Mouse (Mus musculus) forebrain, embryonic 11.5 days (tissue): Measurements from ENCODE around the gene Slc22a13. TPM values are rescaled to one million over a fixed set of nuclear protein-coding genes. Genes with fewer than 3 reads are reported as not detected.

ENCODE experiments used
- ATAC-seq: fragments of 200-750 bp; cut with Nextera tagmentation; replicated peaks from 2 replicates; pipeline ENCODE4 v1.8.0; 2017; ENCODE audit warnings: moderate TSS enrichment; ENCODE audit not compliant: low FRiP score
- DNase-seq: peaks from one replicate; pipeline ENCODE4 v3.0.0-alpha.2; 2017; ENCODE audit warnings: low spot score
- H3K27ac ChIP-seq: fragments of 300-500 bp; sonication (generic); 2 replicates; pipeline ENCODE4 v1.5.1; 2014; ENCODE audit warnings: low read depth, low read length
- H3K27me3 ChIP-seq: fragments of 300-500 bp; sonication (generic); 2 replicates; pipeline ENCODE4 v1.6.1; 2014; ENCODE audit warnings: mild to moderate bottlenecking, low read length, mixed read lengths; ENCODE audit not compliant: control insufficient read depth, insufficient read depth
- H3K36me3 ChIP-seq: fragments of 300-500 bp; sonication (generic); 2 replicates; pipeline ENCODE4 v1.6.1; 2014; ENCODE audit warnings: mild to moderate bottlenecking, low read length, moderate library complexity, mixed read lengths; ENCODE audit not compliant: control insufficient read depth, insufficient read depth
- H3K4me1 ChIP-seq: fragments of 300-500 bp; sonication (generic); replicated peaks from 2 replicates; pipeline ENCODE4 v1.6.1; 2014; ENCODE audit warnings: low read length, mixed read lengths; ENCODE audit not compliant: control insufficient read depth, insufficient read depth
- H3K4me2 ChIP-seq: fragments of 300-500 bp; sonication (generic); 2 replicates; pipeline ENCODE4 v1.6.1; 2014; ENCODE audit warnings: low read depth, mild to moderate bottlenecking, low read length, moderate library complexity, mixed read lengths; ENCODE audit not compliant: severe bottlenecking
- H3K4me3 ChIP-seq: fragments of 300-500 bp; sonication (generic); 2 replicates; pipeline ENCODE4 v1.5.1; 2014; ENCODE audit warnings: low read depth, low read length
- H3K9ac ChIP-seq: fragments of 300-500 bp; sonication (generic); 2 replicates; pipeline ENCODE4 v1.6.1; 2014; ENCODE audit warnings: low read length
- H3K9me3 ChIP-seq: fragments of 300-500 bp; sonication (generic); 2 replicates; pipeline ENCODE4 v1.6.1; 2016; ENCODE audit warnings: low read length, mixed read lengths; ENCODE audit not compliant: control insufficient read depth
- WGBS: fragments of 180-500 bp; shearing (Covaris S2); extraction: QIAGEN DNeasy Blood & Tissue Kit; methylation state at CpG from one replicate; pipeline ENCODE4 v1.1.7; 2014; 5-methylcytosine and 5-hydroxymethylcytosine counted together
- polyA plus RNA-seq: library from polyadenylated mRNA; unstranded; fragments of >200 nt; fragmentation: Nextera tagmentation; extraction: Ambion mirVana; gene quantifications from 2 replicates; pipeline ENCODE4 v1.2.1, GENCODE M21; 2014

Gene Slc22a13
- polyA plus RNA-seq, 1 experiment from 2014 or later, result not detected

DNA sequence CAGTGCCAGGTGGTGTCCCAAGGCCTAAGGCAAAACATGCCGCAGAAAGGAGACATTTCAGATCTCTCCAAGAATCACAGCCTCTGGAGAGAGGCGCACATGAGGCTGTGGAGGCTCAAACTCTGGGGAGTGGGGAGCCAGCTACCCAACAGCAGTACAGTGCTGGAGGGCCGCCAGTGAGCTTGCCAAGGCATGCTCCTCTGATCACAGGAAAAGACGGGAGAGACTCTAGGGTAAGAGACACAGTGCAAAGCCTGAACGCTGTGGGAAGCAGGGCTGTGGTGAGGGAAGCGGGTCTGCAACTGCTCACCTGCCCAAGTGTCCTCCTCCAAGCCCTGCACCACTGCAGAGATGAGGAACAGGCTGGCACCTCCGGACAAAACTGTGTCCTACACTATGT, 53.1 kb downstream of the Slc22a13 start:
- H3K9me3 ChIP-seq, result no peaks in the 10 kb centered on the region
- H3K36me3 ChIP-seq, result no peaks in the 10 kb centered on the region
- H3K4me3 ChIP-seq, result no peak overlapping the region
- 61% methylated on average over 7 of the region's 7 CpGs for WGBS
- 0 out of 2 replicates have a peak, but pooled peaks have one; percentile 29 for ATAC-seq
- no peak for DNase-seq
- no peak overlapping the region for H3K9ac ChIP-seq
- H3K4me2 ChIP-seq, result no peak overlapping the region
- H3K4me1 ChIP-seq, result no peaks in the 10 kb centered on the region
- peaks cover 3% of the 10 kb centered on the region; the same call in 1 of the 2 replicates for H3K27me3 ChIP-seq
- no peak overlapping the region for H3K27ac ChIP-seq

- Histone ChIP-seq H3K9ac (no peak overlapping the region), H3K4me3 (no peak overlapping the region), H3K4me1 (no peaks in the 10 kb centered on the region), H3K27me3 (peaks cover 3% of the 10 kb centered on the region; the same call in 1 of the 2 replicates), H3K4me2 (no peak overlapping the region), H3K36me3 (no peaks in the 10 kb centered on the region), H3K27ac (no peak overlapping the region), H3K9me3 (no peaks in the 10 kb centered on the region)
- DNase-seq (no peak), ATAC-seq (no peak)
- WGBS, result 85% methylated on average over 8 of the region's 8 CpGs
These were observed 53.5 kb downstream of the Slc22a13 start for GRCm38 (mm10) chr9:119155416-119155815.

DNA sequence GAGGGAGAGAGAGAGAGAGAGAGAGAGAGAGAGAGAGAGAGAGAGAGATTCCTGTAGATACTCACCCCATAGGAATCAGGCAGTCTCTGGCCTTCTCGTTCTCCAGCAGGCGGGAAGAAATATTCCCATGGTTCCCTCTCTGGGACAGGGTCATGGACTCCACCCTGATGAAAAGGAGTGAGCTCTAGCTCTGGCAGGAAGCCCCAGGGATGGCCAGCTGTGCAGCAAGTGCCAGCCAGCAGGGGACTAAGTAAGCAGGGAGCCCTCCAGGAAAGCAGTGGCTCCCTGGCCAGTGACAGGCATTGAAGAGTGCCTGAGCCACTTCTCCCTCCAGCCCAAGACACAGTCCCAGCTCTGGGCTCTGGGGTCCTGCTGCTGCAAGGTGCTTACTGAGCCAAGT, 57.1 kb downstream of the Slc22a13 start:
- no peaks in the 10 kb centered on the region for H3K4me1 ChIP-seq
- no peak overlapping the region for H3K4me3 ChIP-seq
- no peaks in the 10 kb centered on the region for H3K9me3 ChIP-seq
- ATAC-seq (no peak), DNase-seq (no peak)
- no peaks in the 10 kb centered on the region for H3K36me3 ChIP-seq
- no peak overlapping the region for H3K27ac ChIP-seq
- WGBS, result 70% methylated on average over 2 of the region's 2 CpGs
- no peak overlapping the region for H3K4me2 ChIP-seq
- H3K27me3 ChIP-seq, result peaks cover 3% of the 10 kb centered on the region; the same call in 1 of the 2 replicates
- H3K9ac ChIP-seq, result no peak overlapping the region

DNA sequence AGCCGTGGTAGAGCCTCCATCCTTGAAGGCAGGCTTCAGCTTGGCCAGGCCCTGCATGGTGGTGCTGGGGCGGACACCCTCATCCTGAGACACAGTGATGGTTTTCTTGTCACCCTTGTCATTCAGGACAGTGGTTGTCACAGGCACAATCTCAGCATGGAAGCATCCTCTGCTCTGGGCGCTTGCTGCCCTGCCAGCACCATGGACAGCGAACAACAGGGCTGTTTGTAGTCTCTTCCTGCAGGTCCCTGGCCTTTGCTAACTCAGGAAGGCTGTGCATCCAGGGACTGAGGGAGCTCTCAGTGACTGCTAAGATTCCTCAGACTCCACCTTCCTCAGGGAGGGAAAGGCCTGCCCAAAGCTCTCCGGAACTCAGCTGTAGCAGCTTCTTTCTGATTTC, 59.3 kb downstream of the Slc22a13 start:
- ATAC-seq, result no peak
- Histone ChIP-seq H3K4me3 (no peak overlapping the region), H3K4me1 (no peaks in the 10 kb centered on the region), H3K36me3 (no peaks in the 10 kb centered on the region), H3K27me3 (no peaks in the 10 kb centered on the region), H3K9ac (no peak overlapping the region), H3K9me3 (no peaks in the 10 kb centered on the region), H3K4me2 (no peak overlapping the region), H3K27ac (no peak overlapping the region)
- DNase-seq, result peak; percentile 81
- WGBS, result 30% methylated on average over 5 of the region's 5 CpGs

- ATAC-seq (no peak), DNase-seq (no peak)
- no peaks in the 10 kb centered on the region for H3K9me3 ChIP-seq
- H3K4me2 ChIP-seq, result no peak overlapping the region
- no peak overlapping the region for H3K4me3 ChIP-seq
- H3K36me3 ChIP-seq, result no peaks in the 10 kb centered on the region
- no peak overlapping the region for H3K9ac ChIP-seq
- 81% methylated on average over 13 of the region's 13 CpGs for WGBS
- no peaks in the 10 kb centered on the region for H3K27me3 ChIP-seq
- H3K4me1 ChIP-seq, result no peaks in the 10 kb centered on the region
- no peak overlapping the region for H3K27ac ChIP-seq
These were observed 62.7 kb downstream of the Slc22a13 start for GRCm38 (mm10) chr9:119146098-119146770.

GRCm38 (mm10) chr9:119145638-119146037, 63.3 kb downstream of the Slc22a13 start:
- WGBS, result 53% methylated on average over 6 of the region's 6 CpGs
- H3K27me3 ChIP-seq, result no peaks in the 10 kb centered on the region
- DNase-seq (no peak), ATAC-seq (no peak)
- no peak overlapping the region for H3K9ac ChIP-seq
- no peaks in the 10 kb centered on the region for H3K36me3 ChIP-seq
- no peak overlapping the region for H3K27ac ChIP-seq
- no peaks in the 10 kb centered on the region for H3K9me3 ChIP-seq
- no peak overlapping the region for H3K4me2 ChIP-seq
- H3K4me1 ChIP-seq, result no peaks in the 10 kb centered on the region
- H3K4me3 ChIP-seq, result no peak overlapping the region

DNA sequence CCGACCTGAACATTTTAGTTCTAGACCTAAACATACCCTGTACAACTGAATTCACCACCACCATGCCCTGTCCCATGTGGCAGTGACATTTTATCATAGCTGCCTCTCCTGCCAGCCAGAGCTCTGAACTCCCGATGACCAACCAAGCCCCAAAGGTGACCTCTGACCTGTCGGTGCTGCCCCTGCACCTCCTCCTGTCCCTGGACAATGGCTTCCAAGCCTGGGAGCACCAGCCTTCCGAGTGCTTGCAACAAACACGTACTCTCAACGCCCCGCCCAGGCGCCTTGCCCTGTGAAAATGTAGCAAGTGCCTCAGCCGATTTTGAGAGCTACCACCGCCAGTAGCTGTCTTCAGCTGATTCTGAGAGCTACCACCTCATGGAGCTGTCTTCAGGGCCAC, 63.8 kb downstream of the Slc22a13 start:
- Histone ChIP-seq H3K9ac (no peak overlapping the region), H3K4me2 (no peak overlapping the region), H3K4me1 (no peaks in the 10 kb centered on the region), H3K9me3 (no peaks in the 10 kb centered on the region), H3K4me3 (no peak overlapping the region), H3K27me3 (no peaks in the 10 kb centered on the region), H3K36me3 (no peaks in the 10 kb centered on the region), H3K27ac (no peak overlapping the region)
- ATAC-seq (no peak), DNase-seq (no peak)
- 54% methylated on average over 10 of the region's 10 CpGs for WGBS

DNA sequence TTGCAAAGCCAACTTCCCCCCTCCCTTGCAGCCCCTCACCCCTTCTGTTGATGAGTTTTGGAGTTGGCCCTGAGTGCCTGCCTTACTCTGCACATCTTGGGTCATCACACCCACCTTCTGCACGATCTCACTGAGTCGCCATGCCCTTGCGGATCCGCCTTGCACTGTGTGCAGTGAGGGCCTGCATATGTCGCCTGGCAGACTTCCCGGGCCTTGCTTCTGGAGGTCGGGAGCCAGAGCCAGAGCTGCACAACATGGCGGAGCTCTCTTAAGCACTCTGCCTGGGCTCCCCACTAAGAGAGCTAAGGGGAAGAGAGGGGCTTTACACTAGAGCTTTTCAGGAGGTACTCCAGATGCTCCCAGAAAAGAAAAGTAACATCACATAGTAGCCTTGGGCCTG, 64.2 kb downstream of the Slc22a13 start:
- DNase-seq (no peak), ATAC-seq (no peak)
- 87% methylated on average over 8 of the region's 8 CpGs for WGBS
- no peaks in the 10 kb centered on the region for H3K27me3 ChIP-seq
- H3K4me3 ChIP-seq, result no peak overlapping the region
- H3K36me3 ChIP-seq, result no peaks in the 10 kb centered on the region
- no peaks in the 10 kb centered on the region for H3K9me3 ChIP-seq
- H3K4me2 ChIP-seq, result no peak overlapping the region
- no peak overlapping the region for H3K27ac ChIP-seq
- H3K9ac ChIP-seq, result no peak overlapping the region
- no peaks in the 10 kb centered on the region for H3K4me1 ChIP-seq

GRCm38 (mm10) chr9:119143372-119143771, 65.5 kb downstream of the Slc22a13 start:
- no peak for DNase-seq
- H3K9me3 ChIP-seq, result no peaks in the 10 kb centered on the region
- ATAC-seq, result no peak
- H3K4me3 ChIP-seq, result no peak overlapping the region
- no peak overlapping the region for H3K4me2 ChIP-seq
- H3K36me3 ChIP-seq, result no peaks in the 10 kb centered on the region
- no peaks in the 10 kb centered on the region for H3K4me1 ChIP-seq
- no peak overlapping the region for H3K9ac ChIP-seq
- no peaks in the 10 kb centered on the region for H3K27me3 ChIP-seq
- no peak overlapping the region for H3K27ac ChIP-seq
- WGBS, result 75% methylated on average over 9 of the region's 9 CpGs
